Mouse (Mus musculus) A20 (cell line): ENCODE results near the gene Creg1.

ENCODE experiments used
- DNase-seq: peaks from one replicate; pipeline ENCODE4 v3.0.0-alpha.2; 2011; ENCODE audit warnings: low read depth, low spot score

Gene Creg1

DNA sequence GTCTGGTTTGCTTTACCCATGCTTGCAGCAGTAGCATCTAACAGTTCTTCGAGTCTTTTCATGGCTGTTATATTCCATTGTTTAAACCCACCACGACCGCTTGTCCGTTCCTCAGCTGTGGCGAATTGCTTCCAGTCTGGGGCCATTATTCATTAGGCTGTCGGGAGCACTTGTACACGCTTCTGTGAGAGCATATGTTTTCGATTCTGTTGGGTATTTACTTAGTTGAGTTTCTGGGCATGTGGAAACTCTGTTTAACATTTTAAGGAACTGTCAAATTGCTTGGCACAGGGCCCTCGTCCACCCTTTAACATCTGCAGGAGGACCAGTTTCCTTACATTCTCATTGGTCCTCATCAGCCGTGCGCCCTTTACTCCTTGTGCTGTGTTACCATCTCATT lies 22.8 kb downstream of the Creg1 start:
- no peak for DNase-seq

DNA sequence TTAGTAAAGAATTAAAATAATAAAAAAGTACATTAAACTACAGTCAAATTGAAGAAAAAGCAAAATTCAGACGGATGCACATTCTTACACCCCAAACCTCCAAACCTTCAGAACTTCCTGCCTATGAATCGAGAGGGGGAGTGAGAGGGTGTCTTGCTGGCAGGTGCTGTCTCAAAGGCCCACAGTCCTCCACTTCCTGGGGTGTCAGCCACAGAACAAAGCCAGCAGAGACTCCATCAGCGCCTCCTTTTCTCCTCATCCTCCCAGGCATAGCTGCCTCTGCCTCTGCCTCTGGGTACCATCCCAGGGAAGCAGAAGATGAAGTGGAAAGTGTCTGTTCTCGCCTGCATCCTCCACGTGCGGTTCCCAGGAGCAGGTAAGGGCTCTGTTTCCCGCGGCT lies 25.0 kb downstream of the Creg1 start, which contains the start of gene Cd247:
TSS of gene Cd247 (plus strand) at position 171 of the 400 bp plus-strand sequence.
- DNase-seq = no peak

DNA sequence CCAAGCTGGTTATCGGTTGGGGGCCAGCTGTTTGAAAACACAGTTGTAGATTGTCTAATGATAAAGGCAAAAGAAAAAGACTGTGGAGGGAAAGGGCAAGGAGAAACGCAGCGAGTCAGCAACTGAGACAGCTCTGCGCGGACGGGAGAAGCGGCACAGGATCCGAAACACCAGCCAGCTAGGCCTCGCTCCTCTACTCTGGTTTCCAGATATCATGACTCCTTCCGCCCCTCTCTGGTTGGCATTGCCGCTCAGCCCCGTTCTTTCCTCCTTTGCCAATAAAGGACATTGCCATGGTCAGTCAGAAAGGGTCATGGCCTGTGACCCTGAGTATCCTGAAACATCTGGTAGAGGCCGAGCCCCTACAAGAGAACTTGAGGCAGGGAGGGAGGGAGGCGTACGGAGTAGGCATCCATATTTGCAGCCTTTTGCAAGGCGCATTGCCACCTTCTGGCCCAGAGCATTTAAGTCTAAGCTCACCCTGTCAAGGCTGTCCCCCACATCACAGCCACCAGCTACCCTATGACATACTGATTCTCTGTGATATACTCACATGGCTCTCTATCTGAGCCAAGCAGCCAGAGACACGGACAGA lies 25.6 kb downstream of the Creg1 start:
- no peak for DNase-seq

- DNase-seq = no peak
Observed at GRCm38 (mm10) chr1:165789963-165790362, 26.4 kb downstream of the Creg1 start.

GRCm38 (mm10) chr1:165790461-165791210 lies 27.1 kb downstream of the Creg1 start:
- DNase-seq = no peak

DNA sequence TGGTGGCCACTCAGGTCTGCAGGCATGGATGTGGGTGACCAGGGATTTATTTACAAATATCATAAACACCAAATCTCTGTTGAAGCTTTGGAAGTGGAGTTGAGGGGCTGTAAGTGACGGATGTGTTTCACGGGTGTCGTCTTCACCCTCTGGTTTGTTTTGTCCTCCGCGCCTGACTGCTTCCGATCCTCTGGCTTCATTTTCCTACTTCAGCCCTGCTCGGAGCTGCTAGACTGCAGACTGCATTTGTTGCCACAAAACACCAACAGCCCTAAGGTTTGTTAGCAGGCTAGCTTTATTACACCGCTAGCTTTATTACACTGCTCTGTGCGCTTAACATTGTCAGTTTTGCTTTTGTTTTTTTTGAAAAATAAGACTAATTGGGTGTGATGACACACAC lies 27.9 kb downstream of the Creg1 start:
- DNase-seq = no peak

GRCm38 (mm10) chr1:165801709-165802310 lies 38.3 kb downstream of the Creg1 start:
- DNase-seq = no peak

DNA sequence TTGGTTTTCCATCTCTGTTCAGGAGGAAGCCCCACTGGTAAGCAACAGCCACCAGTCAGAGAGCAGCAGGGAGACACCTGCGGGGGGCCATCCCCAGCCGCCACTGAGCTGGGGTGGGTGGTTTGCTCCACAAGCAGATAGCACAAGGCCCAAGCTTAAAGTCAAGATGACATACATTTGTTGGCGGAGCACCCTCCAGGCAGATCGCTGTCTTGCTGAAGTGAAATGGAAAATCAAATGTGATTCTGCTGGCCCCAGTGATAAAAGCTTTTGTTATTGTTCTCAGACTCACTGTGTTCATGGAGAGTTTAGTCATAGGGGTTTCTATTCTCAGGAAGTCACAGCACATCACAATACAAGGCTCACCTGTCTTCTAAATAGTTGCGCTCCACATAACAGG lies 39.6 kb downstream of the Creg1 start:
- no peak for DNase-seq

GRCm38 (mm10) chr1:165804133-165804532 lies 40.6 kb downstream of the Creg1 start:
- no peak for DNase-seq

DNA sequence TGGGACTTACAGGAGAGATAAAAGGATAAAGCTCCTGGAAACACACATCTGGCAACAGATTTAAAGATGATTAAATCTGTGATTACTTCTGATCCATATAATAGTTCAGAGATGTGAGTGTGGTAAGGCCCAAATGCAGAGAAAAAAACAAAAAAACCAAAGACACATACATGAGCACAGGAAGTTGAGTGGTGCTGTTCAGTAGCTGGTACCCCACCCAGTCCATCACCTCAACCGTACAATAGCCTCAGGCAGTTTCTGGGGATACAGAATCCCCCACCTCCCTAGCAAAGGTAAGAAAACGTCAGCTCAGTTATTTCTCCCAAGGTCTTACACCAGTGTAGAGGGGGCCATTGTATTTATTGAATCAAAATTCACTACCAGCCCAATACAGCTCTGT lies 47.1 kb downstream of the Creg1 start:
- no peak for DNase-seq

DNA sequence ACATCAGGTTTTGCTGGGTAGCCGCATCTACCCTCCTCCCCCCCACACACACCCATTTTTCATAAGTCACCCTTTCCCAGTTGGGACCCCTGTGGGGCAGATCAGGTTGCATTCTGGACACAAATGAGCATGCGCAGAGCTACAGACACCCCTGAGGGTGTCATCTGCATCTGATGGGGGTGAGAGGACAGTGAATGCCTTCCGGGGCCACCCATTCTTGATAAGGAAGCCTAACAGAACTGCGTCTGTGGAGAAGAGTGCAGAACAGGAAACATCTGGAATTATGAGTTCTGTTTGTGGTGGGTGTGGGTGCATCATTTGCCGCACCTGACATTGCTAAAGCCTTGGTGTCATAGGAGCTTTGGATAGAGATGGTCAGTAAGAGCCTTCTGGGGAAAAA lies 47.6 kb downstream of the Creg1 start:
- no peak for DNase-seq

GRCm38 (mm10) chr1:165812775-165813174 lies 49.2 kb downstream of the Creg1 start:
- DNase-seq = no peak

GRCm38 (mm10) chr1:165814116-165814515 lies 50.6 kb downstream of the Creg1 start:
- no peak for DNase-seq

- no peak for DNase-seq
Observed at GRCm38 (mm10) chr1:165814521-165815278, 51.2 kb downstream of the Creg1 start.

DNA sequence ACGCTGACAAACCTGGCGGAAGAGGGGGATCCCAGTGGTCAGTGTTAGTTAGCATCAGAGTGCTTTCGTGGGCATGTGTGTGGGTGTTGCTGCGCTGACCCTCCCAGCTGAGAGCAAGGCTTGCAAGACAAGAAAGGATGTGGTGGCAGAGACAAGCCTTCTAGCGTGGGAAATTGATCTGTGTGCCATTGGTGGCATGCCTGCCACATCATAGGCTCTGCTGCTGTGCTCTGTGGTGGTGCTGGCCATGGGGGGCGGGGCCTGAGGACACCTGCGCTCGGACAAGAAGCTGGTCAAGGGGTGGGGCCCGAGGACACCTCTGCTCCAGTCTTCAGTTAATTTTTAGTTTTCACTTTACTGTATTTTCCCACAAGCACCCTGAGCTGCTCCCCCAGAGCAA lies 52.8 kb downstream of the Creg1 start:
- DNase-seq = no peak

- DNase-seq = no peak
Observed at GRCm38 (mm10) chr1:165817264-165817663, 53.7 kb downstream of the Creg1 start.

- no peak for DNase-seq
Observed at GRCm38 (mm10) chr1:165818145-165818860, 54.8 kb downstream of the Creg1 start.

DNA sequence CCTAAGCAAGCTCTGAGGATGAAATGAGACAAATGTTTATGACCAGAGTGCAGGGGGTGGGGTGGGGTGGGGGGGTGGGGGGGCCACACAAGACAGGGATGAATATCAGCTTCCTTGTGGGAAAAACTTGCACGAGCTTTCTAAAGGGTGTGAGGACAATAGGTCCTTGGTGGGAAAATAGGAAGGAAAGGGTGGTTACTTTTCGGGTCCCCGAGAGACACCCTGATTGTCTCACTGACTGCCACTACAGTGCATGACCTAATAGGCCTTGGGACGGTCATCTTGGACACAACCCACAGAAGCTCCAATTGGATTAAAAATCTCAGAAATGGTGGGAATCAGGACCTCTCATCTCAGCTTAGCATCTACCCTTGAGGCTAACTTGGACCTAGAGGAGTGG lies 55.6 kb downstream of the Creg1 start:
- no peak for DNase-seq

GRCm38 (mm10) chr1:165822031-165822430 lies 58.5 kb downstream of the Creg1 start:
- no peak for DNase-seq
